Mouse (Mus musculus) fibroblast of lung, adult 2 months (primary cell): ENCODE data around the gene Gpsm3.
A peak's percentile ranks its signal among the peaks of the same experiment; 100 is the strongest.

ENCODE experiments used
- DNase-seq: peaks from one replicate; pipeline ENCODE4 v3.0.0-alpha.2; 2011; ENCODE audit warnings: low read depth

Gene Gpsm3

GRCm38 (mm10) chr17:34583397-34583796, 6.2 kb upstream of the Gpsm3 start:
- DNase-seq = no peak

GRCm38 (mm10) chr17:34583819-34584218, 5.8 kb upstream of the Gpsm3 start:
- no peak for DNase-seq

- DNase-seq = no peak
Observed at GRCm38 (mm10) chr17:34585121-34585520, 4.5 kb upstream of the Gpsm3 start.

GRCm38 (mm10) chr17:34585877-34586771, 3.5 kb upstream of the Gpsm3 start:
- DNase-seq = no peak

GRCm38 (mm10) chr17:34586796-34587422, 2.7 kb upstream of the Gpsm3 start:
- DNase-seq = no peak

- peak; percentile 91 for DNase-seq
Observed at GRCm38 (mm10) chr17:34587423-34587811, 2.2 kb upstream of the Gpsm3 start.

- no peak for DNase-seq
Observed at GRCm38 (mm10) chr17:34587814-34588213, 1.8 kb upstream of the Gpsm3 start.

- no peak for DNase-seq
Observed at GRCm38 (mm10) chr17:34588767-34589166, 839 bp upstream of the Gpsm3 start.

GRCm38 (mm10) chr17:34589206-34589605, 400 bp upstream of the Gpsm3 start:
- no peak for DNase-seq

GRCm38 (mm10) chr17:34590154-34590987, 765 bp downstream of the Gpsm3 start:
- no peak for DNase-seq

- DNase-seq = no peak
Observed at GRCm38 (mm10) chr17:34591029-34591993, 1.7 kb downstream of the Gpsm3 start, which contains the start of gene Pbx2. TSS of gene Pbx2 (plus strand) at chr17:34591266.

- DNase-seq = no peak
Observed at GRCm38 (mm10) chr17:34591994-34592375, 2.4 kb downstream of the Gpsm3 start.

GRCm38 (mm10) chr17:34592581-34593549, 3.3 kb downstream of the Gpsm3 start:
- no peak for DNase-seq

- DNase-seq = no peak
Observed at GRCm38 (mm10) chr17:34593752-34594525, 4.3 kb downstream of the Gpsm3 start.

GRCm38 (mm10) chr17:34596098-34596497, 6.5 kb downstream of the Gpsm3 start:
- DNase-seq = no peak

GRCm38 (mm10) chr17:34597566-34598095, 8.0 kb downstream of the Gpsm3 start, which contains the start of gene Ager:
TSS of gene Ager (plus strand) at chr17:34597862.
- no peak for DNase-seq

- no peak for DNase-seq
Observed at GRCm38 (mm10) chr17:34599891-34600290, 10.3 kb downstream of the Gpsm3 start.

- DNase-seq = no peak
Observed at GRCm38 (mm10) chr17:34601796-34602195, 12.2 kb downstream of the Gpsm3 start.
